Mouse (Mus musculus) T-helper 17 cell (primary cell): Measurements from ENCODE around the gene Arl6.

Experiments used
- in situ Hi-C, 2 experiments: fragments of 300-600 bp; cut with MboI, MseI; formaldehyde crosslinking; loops; 1 replicate in 1 of 2; 2 replicates in 1 of 2; pipeline ENCODE4 v1.15.1; 2025; ENCODE audit warnings: high pct_unique_total_duplicates in 2 of 2

Gene Arl6

DNA sequence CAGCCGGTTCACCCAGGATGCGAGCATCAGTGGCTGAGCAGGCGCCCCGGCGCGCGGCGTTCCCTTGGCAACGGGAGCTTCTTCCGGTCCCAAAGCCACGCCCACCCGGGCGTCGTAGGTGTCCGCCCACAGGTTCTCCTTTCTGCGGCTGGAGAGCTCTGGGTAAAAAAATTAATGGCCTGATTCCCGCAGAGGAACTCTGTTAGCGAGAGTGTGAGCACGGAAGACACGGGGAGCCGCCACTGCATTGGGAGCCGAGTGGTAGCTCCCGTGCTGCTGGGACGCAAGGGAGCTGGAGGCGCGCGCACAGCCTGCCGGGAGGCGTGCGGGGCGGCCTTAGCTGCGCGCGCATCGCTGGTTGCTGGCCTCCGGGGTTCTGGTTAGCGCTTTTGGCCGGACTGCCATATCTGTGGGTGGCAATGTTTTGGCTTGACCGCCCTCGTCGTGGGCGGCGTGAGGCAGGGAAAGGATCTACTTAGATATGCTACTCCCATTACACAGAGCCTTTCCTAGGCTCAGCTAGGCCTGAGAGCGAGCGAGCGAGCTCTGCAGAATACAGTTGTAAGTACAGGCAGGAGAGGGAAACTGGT lies at the start of gene Arl6:
Arl6 (minus strand) TSS at position 290 of the 590 bp plus-strand sequence.
- in situ Hi-C loops = loop anchor here in 1 of 2 experiments (5.0 kb wide), 1 partner anchor 102 kb away; no protein-coding TSS in a partner anchor

DNA sequence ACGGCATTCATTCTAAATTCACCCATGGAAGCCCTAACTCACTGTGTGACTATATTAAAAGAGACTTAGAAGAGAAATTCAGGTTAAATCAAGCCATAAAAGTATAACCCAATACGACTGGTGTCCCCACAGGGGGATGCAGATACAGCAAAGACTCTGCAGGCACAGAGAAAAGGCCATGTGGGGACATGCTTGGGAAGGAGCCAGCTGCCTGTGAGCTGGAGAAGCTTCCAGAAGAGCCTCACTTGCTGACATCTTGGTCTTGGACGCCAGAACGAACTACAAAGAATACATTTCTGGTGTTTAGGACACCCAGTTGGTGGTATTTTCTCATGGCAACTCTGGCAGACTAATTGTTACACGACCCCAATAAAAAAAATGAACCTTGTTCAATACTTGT lies 45.9 kb upstream of the Arl6 start:
- in situ Hi-C loops = no loop called here

DNA sequence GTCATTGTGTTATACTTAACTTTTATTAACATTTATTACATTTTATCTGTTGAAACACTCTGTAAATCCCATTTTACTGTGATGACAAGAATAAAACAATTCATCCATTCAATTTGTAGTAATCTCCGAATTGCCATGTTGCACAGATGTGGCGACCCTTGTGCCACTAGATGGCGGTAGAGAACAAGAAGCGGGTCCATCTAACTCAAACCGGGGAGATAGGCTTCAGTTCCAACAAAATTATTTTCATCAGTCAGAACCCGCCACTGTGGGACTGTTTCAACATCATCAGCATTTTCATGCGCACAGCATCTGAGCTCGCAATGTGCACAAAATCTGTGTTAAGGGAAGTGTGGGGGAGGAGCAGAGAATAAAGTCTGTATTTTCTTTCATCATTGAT lies 44.2 kb upstream of the Arl6 start:
- in situ Hi-C loops = no loop called here

DNA sequence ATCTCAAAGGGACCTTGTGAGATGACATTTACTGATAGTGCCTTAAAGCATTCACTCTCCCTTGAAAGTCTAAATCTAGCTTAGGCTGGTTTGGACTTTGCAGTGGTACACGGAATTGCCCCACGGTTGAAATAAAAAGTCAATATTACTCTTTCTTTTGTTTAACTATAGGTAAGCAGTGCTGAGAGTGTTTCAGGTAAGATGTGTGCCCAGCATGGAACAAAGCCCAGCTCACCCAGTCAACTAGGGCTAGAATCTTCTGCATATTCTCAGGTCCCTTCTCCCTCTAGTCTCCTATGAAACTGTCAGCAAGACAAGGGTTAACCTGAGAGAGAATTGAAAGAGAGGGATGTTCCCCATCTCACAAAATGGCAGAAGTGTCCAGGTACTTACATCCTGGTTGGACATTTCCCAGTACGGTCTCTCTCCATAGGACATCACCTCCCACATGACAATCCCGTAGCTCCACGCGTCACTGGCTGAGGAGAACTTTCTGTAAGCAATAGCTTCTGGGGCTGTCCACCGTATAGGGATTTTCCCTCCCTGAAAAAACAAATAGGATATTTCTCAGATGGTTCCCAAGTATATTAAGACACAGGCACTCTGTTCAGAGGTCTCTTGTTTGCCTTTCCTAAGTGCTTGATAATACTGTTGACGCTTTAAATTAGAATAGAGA lies 43.2 kb upstream of the Arl6 start:
- in situ Hi-C loops = no loop called here

DNA sequence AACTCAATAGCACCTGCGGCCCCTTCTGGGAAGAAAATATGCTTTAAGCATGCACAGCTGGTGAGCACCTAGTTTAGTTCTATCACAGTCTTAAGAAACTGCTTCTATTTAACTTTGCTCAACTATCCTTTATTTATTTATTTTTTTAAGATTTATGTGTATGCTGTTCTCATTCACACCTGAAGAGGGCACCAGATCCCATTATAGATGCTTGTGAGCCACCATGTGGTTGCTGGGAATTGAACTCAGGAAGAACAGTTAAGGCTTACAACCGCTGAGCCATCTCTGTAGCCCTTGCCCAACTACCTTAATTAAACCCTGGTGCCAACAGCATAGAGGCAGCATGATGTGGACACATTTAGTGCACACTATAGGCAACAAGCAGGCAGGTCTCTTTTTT lies 27.7 kb upstream of the Arl6 start:
- in situ Hi-C loops = no loop called here

DNA sequence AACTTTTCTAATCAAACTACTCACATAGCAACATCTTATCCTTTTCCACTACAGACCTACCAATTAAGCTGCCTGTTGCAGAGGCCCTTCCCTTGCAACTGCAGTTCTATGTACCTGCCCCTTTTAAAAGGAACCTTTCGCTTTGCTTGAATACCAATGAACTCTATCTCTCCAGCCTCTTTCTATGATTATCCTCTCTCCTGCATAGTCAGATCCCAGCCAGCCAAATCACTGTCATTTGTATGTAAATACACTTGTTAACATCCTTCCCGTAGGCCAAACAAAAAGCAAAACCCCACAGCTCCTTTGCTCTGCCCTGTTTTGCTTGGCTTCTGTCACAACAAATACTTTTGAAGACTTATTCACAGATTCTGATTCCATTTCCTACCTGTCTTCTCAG lies 4.6 kb upstream of the Arl6 start:
- in situ Hi-C loops = loop anchor here in 1 of 2 experiments (5.0 kb wide), 1 partner anchor 1241 kb away; no protein-coding TSS in a partner anchor

DNA sequence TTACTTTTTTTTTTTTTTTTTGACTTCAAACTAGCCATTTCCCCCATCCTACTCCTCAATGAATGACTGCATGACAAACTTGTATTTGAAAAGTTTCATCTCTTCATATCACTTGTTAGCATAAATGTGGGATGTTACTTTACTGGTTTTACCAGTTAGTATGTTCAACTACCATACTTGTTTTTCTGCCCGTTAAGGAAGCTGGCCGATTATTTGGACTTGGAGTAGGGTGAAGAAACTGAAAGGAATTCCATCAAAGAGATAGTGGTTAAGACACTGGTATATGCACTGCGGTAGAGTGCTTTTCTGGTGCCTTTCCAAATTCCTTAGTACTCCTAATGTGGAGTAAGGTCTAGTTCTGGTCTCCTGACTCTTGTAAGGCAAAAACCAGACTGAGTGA lies 794 bp upstream of the Arl6 start:
- in situ Hi-C loops = loop anchor here in 1 of 2 experiments (5.0 kb wide), 2 partner anchors 103 to 1238 kb away; no protein-coding TSS in a partner anchor

DNA sequence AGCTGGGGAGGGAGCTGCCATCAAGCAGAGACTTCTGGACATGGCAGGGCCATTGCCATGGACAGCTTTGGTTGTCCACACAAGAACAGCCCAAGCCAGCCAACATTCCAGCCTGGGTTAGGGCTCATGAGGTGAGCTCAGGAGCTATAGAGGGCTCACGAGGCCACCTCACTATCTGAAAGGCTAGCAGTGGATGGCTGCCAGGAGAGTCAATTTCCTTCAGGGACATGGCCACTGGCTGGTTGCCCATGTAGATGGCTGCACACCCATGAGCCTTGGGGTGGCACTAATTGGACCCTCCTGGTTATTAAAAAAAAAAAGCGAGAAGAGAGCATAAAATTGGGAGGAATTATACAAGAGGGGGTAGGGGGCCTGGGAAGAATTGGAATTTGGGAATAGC lies 4.6 kb downstream of the Arl6 start:
- in situ Hi-C loops = no loop called here

DNA sequence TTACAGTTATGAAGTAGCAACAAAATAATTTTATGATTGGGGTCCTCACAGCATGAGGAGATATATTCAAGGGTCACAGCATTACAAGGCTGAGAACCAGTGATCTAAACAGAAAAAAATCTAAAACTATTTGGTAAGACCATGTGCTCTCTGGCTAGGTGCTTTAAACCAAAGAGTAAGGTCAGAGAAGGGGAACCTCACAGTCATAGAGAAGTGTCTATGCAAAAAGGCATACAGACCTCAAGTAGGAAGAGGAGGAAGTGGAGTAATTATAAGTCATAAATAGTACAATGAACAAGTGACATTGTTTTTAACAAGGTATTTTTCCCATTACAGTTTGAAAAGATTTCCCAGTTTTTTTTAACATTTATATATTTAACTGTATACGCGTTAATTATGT lies 17.6 kb downstream of the Arl6 start:
- in situ Hi-C loops = no loop called here

DNA sequence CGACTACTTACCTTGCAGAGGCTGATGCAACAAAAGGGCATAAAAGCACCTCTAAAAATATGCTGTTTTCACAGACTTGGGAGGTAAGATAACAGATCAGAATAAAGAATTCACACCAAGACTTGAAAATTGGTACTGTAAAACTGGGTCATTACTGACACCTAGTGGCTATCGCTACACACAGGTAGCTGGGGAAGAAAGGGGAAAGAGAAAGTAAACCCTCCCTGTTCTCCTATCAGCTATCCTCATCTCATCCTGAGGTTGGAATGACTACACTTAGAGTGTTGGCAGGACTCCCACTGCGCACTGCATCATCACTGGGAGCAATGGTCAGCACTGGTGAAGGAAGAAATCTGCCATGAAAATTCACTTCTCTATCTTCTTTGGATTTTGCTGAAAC lies 22.0 kb downstream of the Arl6 start:
- in situ Hi-C loops = loop anchor here (5.0 kb wide), 3 partner anchors 140 to 200 kb away; no protein-coding TSS in a partner anchor

DNA sequence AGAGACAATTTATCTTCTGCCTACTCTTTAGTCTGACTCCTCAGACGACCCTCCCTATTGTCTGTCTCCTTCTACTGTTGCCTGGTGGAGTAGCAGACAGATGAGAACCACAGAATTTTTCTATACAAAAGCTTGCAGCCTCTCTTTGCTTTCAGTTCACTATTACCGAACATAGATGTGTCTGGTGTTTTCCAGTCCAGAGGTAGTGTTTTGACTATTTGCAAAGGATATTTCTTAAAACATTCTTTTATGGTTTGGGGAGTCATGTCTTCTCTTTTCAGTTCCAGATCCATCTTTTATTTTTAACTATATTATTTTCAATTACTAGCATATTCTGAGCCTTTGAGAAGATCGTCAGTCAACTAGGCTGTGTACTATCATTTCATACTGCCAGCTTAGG lies 23.5 kb downstream of the Arl6 start:
- in situ Hi-C loops = loop anchor here (5.0 kb wide), 3 partner anchors 138 to 198 kb away; no protein-coding TSS in a partner anchor

DNA sequence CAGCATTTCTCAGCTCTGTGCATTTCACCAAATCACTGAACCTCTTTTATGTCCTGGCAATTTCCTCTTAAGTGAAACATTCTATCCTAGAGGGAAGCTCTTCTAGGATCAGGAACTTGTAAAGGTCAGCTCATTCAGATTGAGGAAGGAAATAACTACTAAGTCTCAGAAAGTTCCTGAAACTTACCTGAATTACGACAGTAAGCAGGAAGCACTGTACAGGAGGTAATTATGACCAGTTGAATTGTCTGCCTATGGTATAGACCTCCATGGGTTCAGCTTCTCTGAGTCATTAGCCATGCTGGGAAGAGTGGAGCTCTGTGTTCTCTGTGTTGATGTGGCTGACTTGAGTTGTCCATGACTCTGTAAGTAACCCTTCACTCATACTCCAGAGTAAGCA lies 28.4 kb downstream of the Arl6 start:
- in situ Hi-C loops = no loop called here

DNA sequence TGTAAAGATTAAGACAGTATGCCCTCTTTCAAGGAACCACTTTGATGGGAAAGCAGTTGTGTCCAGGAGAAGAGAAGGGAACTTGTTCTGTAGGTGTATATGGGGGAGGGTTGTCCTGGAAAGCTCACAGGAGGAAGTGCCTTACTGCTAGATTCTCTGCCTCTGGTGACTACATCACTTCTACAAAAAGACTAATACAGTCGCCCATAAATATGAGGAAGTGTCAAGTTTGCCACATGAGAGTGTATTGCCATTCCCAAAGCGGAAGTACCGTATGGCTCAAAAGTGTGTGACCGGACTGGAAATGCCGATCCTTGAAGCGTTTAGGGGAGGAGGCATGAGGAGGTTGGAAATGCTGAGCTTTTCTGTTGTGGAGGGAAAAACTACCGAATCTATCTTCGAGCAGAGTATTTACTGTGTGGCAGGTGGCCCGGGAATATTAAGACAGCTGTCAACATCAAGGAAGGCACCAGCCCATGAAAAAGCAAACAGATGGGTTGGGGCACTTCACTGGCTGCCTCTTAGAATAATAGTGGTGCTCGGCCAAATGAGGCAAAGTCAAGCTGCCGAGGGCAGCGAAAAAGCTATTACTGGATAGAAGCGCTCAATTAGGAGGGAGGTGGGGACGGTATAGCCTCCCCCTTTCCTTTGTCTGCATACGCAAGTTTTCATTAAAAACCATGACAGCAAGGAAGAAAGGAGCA lies 35.0 kb downstream of the Arl6 start:
- in situ Hi-C loops = loop anchor here in 1 of 2 experiments (5.0 kb wide), 3 partner anchors 47 to 122 kb away; no protein-coding TSS in a partner anchor

DNA sequence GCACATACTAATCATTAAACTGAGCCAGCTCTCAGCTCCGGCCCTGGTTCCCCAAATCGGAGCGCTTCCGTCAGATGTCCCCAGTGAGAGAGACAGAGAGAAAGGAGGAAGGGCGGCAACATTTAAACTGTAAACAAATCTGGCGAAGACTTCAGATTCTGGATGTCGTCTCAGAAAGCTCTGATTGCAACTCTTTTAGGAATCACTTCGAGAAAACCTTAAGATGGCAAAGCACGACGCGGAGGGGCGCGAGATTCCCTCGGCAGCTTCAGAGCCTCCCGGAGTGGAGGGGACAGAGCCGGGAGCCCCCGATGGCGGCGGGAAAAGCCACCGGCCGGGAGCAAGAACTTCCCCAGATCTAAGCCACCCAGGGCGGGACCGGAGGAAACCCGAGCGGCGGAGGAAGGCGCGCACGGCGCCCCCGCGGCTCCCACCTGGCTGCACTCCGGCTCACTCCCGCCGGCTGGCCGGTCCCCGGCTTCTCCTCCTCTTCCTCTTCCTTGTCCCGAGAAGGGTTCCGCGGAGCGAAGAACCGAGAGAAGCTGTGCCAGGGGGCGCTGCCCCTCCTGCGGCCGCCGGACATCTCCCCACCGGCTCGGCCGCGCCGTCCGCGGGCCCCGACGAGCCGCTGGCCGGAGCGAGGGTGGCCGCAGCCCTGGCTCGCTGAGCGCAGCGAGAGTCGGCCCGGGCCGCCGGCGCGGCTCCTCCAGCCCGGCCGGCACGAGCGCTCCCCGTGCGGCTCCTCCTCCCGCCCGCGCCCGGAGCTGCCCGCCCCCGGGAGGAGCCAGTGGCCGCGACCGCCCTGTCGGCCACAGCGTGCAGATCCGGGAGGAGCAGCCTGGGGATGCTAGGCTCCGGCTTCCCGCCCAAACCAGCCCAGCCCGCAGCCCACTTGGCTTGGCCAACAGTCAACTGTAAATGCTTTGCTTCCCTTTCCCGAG lies 38.6 kb downstream of the Arl6 start, which contains the start of gene Crybg3:
Crybg3 (minus strand) TSS at position 669 of the 941 bp plus-strand sequence.
- in situ Hi-C loops = loop anchor here in 1 of 2 experiments (5.0 kb wide), 3 partner anchors 43 to 118 kb away; no protein-coding TSS in a partner anchor

DNA sequence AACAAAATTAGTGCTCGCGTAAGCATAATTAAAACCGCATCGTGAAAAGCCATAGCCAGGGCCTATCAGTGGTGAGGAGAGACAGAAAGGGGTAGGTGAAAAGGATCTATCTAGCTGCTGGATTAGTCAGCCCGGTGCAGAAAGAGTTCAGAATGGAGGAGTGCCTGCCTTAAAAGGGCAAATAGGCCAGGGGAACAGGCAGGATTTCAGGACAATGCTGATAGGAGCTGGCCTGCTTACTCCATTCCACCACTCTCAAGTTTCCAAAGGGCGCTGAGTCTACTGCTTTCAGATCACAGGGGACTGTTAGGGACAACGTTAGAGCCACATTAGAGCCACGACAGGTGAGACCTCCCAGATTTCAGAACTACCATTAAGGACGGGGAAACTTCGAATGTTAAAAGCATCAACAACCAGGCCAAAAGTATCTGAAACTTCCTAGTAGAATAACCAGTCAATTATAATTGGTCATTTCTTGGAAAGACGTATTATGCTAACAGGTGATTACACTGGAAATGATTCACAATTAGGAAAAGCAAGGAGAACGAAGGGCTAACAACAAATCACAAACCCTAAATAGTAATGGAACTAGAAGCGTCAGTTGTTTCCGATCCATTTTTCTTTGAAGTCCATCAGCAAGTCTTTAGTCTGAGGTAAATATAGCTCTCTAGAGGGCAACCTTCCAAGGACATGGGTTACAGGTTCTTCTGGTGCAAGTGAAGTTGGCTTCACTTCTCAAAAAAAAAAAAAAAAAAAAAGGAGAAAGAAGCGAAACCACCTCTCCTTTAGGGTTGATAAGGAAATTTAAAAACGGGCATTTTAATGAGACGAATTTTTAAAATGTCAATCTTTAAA lies 39.6 kb downstream of the Arl6 start:
- in situ Hi-C loops = loop anchor here (5.0 to 10.0 kb wide), 4 partner anchors 42 to 117 kb away; no protein-coding TSS in a partner anchor

DNA sequence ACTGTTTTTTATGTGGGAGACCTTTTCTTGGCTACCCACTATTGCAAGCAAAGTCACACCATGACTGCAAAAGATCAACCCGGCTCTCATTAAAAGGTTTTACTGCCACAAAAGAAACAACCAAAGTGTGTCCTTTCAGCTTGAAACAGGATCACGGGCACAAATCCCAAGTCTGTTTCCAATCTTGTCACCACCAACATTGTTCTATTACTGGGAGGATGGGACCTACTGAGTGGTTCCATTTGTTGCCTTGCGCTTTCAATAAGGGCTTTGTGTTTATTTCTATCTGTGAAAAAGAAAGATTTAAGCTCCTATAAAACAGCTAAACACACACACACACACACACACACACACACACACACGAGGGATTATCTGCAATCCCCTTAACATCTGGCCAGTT lies 40.2 kb downstream of the Arl6 start:
- in situ Hi-C loops = loop anchor here in 1 of 2 experiments (10.0 kb wide), 1 partner anchor 64 kb away; no protein-coding TSS in a partner anchor

DNA sequence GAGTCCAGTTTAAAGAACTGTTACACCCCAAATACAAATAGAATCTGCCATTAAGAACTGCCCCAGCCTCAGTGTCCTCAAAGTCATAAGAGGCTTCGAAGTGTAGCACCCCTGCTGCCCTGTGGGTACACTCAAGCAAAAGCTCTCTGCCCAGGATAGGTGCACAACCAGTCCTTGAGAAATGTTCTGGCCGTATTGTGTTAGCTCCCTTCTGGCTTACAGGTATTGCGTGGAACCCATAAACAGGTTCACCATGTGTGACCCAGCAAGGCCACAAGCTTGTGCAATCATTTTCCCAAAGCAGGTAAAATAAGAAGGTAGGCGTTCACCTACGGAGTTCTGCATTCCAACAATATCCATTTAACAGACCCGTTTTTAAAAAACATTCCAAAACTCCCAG lies 41.9 kb downstream of the Arl6 start:
- in situ Hi-C loops = loop anchor here in 1 of 2 experiments (10.0 kb wide), 1 partner anchor 62 kb away; no protein-coding TSS in a partner anchor

DNA sequence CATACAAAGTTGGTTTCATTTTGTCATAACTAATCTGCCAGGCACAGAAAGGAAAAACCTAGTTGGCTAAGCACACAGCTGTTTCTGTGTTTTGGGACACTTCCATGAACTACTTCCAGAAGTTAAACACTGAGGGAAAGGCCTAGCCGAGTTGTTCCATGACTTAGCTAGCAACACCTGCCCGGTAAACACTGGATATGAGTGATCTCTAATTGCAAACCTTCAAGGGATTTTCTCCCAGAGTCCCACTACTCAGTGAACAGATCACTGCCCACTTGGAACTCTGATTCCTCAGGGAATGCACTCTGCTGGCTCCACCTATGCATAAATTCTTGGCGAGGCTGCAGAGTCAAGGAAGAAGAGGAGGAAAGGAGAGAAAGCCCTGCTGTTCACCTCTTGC lies 44.5 kb downstream of the Arl6 start:
- in situ Hi-C loops = loop anchor here in 1 of 2 experiments (10.0 kb wide), 1 partner anchor 60 kb away; no protein-coding TSS in a partner anchor

DNA sequence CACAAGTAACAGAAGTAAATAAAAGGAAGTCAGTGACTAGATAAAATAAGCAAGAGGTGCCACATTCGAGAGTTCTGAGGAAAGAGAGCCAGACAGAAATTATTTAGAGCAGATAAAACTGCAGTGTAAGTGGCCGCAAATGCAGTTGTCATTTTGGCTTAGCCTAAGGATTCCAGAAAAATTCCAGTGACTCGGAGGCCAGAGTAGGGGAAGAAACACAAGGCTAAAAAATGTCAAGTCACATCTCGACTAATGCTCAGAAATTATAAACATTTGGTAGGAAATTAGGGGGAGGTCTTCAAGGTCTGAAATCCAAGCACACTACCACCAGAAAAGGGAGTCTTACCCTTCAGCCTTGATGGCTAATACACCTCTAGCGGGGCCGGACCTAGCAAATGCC lies 48.4 kb downstream of the Arl6 start:
- in situ Hi-C loops = loop anchor here in 1 of 2 experiments (10.0 kb wide), 1 partner anchor 56 kb away; no protein-coding TSS in a partner anchor
